Mouse (Mus musculus) CH12.LX (cell line): ENCODE measurements at regions not wholly inside any gene's neighbourhood (a gene's known extent, or its start where the extent isn't known, plus 50 kb on each side); places are given as distances from the start of the nearest gene placed in this dataset.

Experiments used
- DNase-seq: peaks from one replicate; pipeline ENCODE4 v3.0.0-alpha.2; 2013; ENCODE audit errors: extremely low read depth
- H3K27ac ChIP-seq: 2 replicates; pipeline ENCODE4 v1.5.1; 2012; ENCODE audit warnings: low read depth, mild to moderate bottlenecking, control low read depth, moderate library complexity; ENCODE audit not compliant: insufficient read depth
- H3K27me3 ChIP-seq: replicated peaks from 2 replicates; pipeline ENCODE3; 2012; ENCODE audit warnings: inconsistent platforms
- H3K36me3 ChIP-seq, 2 experiments: replicated peaks in 1 of 2; 2 replicates each; pipeline versions ENCODE3 to v1.6.1; 2012; ENCODE audit warnings: inconsistent platforms in 1 of 2, low read length in 1 of 2, mild to moderate bottlenecking in 1 of 2, mixed read lengths in 1 of 2, moderate library complexity in 1 of 2; ENCODE audit not compliant: control insufficient read depth in 1 of 2, insufficient read depth in 1 of 2
- H3K4me1 ChIP-seq, 2 experiments: 2 replicates each; pipeline ENCODE4 v1.6.1; 2012; ENCODE audit warnings: inconsistent platforms in 1 of 2, moderate library complexity in 1 of 2; ENCODE audit not compliant: insufficient read depth in 2 of 2, control insufficient read depth in 1 of 2
- H3K4me2 ChIP-seq: 2 replicates; pipeline ENCODE4 v1.6.1; 2012; ENCODE audit warnings: low read depth, mild to moderate bottlenecking, control low read depth; ENCODE audit not compliant: poor library complexity, insufficient read depth, severe bottlenecking
- H3K4me3 ChIP-seq, 3 experiments: fragments of 150-350 bp in 1 of 3; sonication (generic) in 1 of 3; replicated peaks in 1 of 3; 2 replicates each; pipeline versions ENCODE3 to v1.5.1; 2011 to 2012; ENCODE audit warnings: low read depth in 2 of 3, low read length in 2 of 3, mild to moderate bottlenecking in 2 of 3, moderate library complexity in 2 of 3, control low read depth in 1 of 3, improper control_type of control experiment in 1 of 3, inconsistent platforms in 1 of 3, mixed read lengths in 1 of 3; ENCODE audit not compliant: poor library complexity in 1 of 3
- H3K79me2 ChIP-seq: replicated peaks from 2 replicates; pipeline ENCODE4 v1.6.1; 2012; ENCODE audit warnings: mild to moderate bottlenecking, moderate library complexity; ENCODE audit not compliant: control insufficient read depth, poor library complexity, insufficient read depth, severe bottlenecking; ENCODE audit errors: extremely low read depth
- H3K9ac ChIP-seq: 2 replicates; pipeline ENCODE4 v1.6.1; 2012; ENCODE audit warnings: low read depth, mild to moderate bottlenecking, control low read depth, moderate library complexity; ENCODE audit not compliant: insufficient read depth
- H3K9me3 ChIP-seq: replicated peaks from 2 replicates; pipeline ENCODE3; 2012; ENCODE audit warnings: low read length, inconsistent platforms, mixed read lengths
- BHLHE40 ChIP-seq: IDR thresholded peaks from 2 replicates; pipeline ENCODE4 v1.6.1; 2011; ENCODE audit warnings: mild to moderate bottlenecking, low read depth, low read length, improper control_type of control experiment
- CHD2 ChIP-seq: IDR thresholded peaks from 2 replicates; pipeline ENCODE4 v1.6.1; 2011; ENCODE audit warnings: low read length, improper control_type of control experiment
- CTCF ChIP-seq, 2 experiments: IDR thresholded peaks in 1 of 2; conservative IDR thresholded peaks in 1 of 2; 2 replicates each; pipeline ENCODE4 v1.5.1; 2011 to 2012; ENCODE audit warnings: low read depth in 2 of 2, low read length in 2 of 2, improper control_type of control experiment in 1 of 2, inconsistent platforms in 1 of 2, mild to moderate bottlenecking in 1 of 2, moderate library complexity in 1 of 2
- E2F4 ChIP-seq: IDR thresholded peaks from 2 replicates; pipeline ENCODE4 v1.6.1; 2011; ENCODE audit warnings: low read depth, low read length, improper control_type of control experiment; ENCODE audit not compliant: insufficient replicate concordance
- ELF1 ChIP-seq: IDR thresholded peaks from 2 replicates; pipeline ENCODE4 v1.6.1; 2014; ENCODE audit warnings: low read depth, mild to moderate bottlenecking, inconsistent platforms, low read length, improper control_type of control experiment
- ETS1 ChIP-seq: conservative IDR thresholded peaks from 2 replicates; pipeline ENCODE4 v1.6.1; 2012; ENCODE audit warnings: low read depth, mild to moderate bottlenecking, inconsistent platforms, low read length, improper control_type of control experiment, moderate library complexity
- GABPA ChIP-seq: IDR thresholded peaks from 2 replicates; pipeline ENCODE4 v1.6.1; 2012; ENCODE audit warnings: low read depth, low read length, improper control_type of control experiment, inconsistent platforms; ENCODE audit not compliant: insufficient replicate concordance
- HCFC1 ChIP-seq: IDR thresholded peaks from 2 replicates; pipeline ENCODE4 v1.6.1; 2012; ENCODE audit warnings: low read depth, mild to moderate bottlenecking, inconsistent platforms, low read length, improper control_type of control experiment
- IRF4 ChIP-seq: IDR thresholded peaks from 2 replicates; pipeline ENCODE4 v1.6.1; 2014; ENCODE audit warnings: low read depth, mild to moderate bottlenecking, inconsistent platforms, low read length, improper control_type of control experiment
- JUND ChIP-seq: conservative IDR thresholded peaks from 2 replicates; pipeline ENCODE4 v1.6.1; 2011; ENCODE audit warnings: low read depth, low read length, improper control_type of control experiment
- MAX ChIP-seq: IDR thresholded peaks from 2 replicates; pipeline ENCODE4 v1.6.1; 2011; ENCODE audit warnings: low read length, improper control_type of control experiment
- MAZ ChIP-seq: IDR thresholded peaks from 2 replicates; pipeline ENCODE4 v1.6.1; 2012; ENCODE audit warnings: low read depth, mild to moderate bottlenecking, inconsistent platforms, low read length, improper control_type of control experiment, moderate library complexity
- MEF2A ChIP-seq: IDR thresholded peaks from 2 replicates; pipeline ENCODE4 v1.6.1; 2014; ENCODE audit warnings: low read depth, mild to moderate bottlenecking, inconsistent platforms, low read length, improper control_type of control experiment, borderline replicate concordance
- MXI1 ChIP-seq: IDR thresholded peaks from 2 replicates; pipeline ENCODE4 v1.6.1; 2011; ENCODE audit warnings: mild to moderate bottlenecking, low read depth, low read length, improper control_type of control experiment
- MYC ChIP-seq: IDR thresholded peaks from 2 replicates; pipeline ENCODE4 v1.6.1; 2011; ENCODE audit warnings: low read depth, mild to moderate bottlenecking, improper control_type of control experiment, low read length
- NELFE ChIP-seq: IDR thresholded peaks from 2 replicates; pipeline ENCODE4 v1.6.1; 2011; ENCODE audit warnings: low read depth, low read length, improper control_type of control experiment
- POLR2AphosphoS2 ChIP-seq: IDR thresholded peaks from 2 replicates; pipeline ENCODE4 v1.6.1; 2011; ENCODE audit warnings: low read depth, low read length, improper control_type of control experiment
- RCOR1 ChIP-seq: conservative IDR thresholded peaks from 2 replicates; pipeline ENCODE4 v1.6.1; 2012; ENCODE audit warnings: low read depth, mild to moderate bottlenecking, inconsistent platforms, low read length, improper control_type of control experiment
- SIN3A ChIP-seq: IDR thresholded peaks from 2 replicates; pipeline ENCODE4 v1.6.1; 2012; ENCODE audit warnings: low read length, improper control_type of control experiment, inconsistent platforms
- SMC3 ChIP-seq: IDR thresholded peaks from 2 replicates; pipeline ENCODE4 v1.6.1; 2011; ENCODE audit warnings: low read depth, low read length, improper control_type of control experiment
- UBTF ChIP-seq: IDR thresholded peaks from 2 replicates; pipeline ENCODE4 v1.6.1; 2012; ENCODE audit warnings: low read depth, mild to moderate bottlenecking, inconsistent platforms, low read length, improper control_type of control experiment, moderate library complexity
- ZC3H11A ChIP-seq: IDR thresholded peaks from 2 replicates; pipeline ENCODE4 v1.6.1; 2012; ENCODE audit warnings: low read depth, mild to moderate bottlenecking, inconsistent platforms, low read length, improper control_type of control experiment
- ZMIZ1 ChIP-seq: IDR thresholded peaks from 2 replicates; pipeline ENCODE4 v1.6.1; 2012; ENCODE audit warnings: low read depth, mild to moderate bottlenecking, inconsistent platforms, low read length, improper control_type of control experiment
- dilution Hi-C: fragments of 300-500 bp; cut with MboI; formaldehyde crosslinking; loops from 2 replicates; pipeline ENCODE4 v1.14.3; 2020; ENCODE audit warnings: low sequenced_read_pairs; ENCODE audit not compliant: extremely low pct_unique_long_range_greater_than_20kb, extremely low pct_ligation_motif_present
- in situ Hi-C: fragments of 300-500 bp; cut with MboI; formaldehyde crosslinking; loops from 3 replicates; pipeline ENCODE4 v1.14.3; 2019; ENCODE audit warnings: low sequenced_read_pairs, low pct_ligation_motif_present, low pct_unique_long_range_greater_than_20kb, mixed read lengths

DNA sequence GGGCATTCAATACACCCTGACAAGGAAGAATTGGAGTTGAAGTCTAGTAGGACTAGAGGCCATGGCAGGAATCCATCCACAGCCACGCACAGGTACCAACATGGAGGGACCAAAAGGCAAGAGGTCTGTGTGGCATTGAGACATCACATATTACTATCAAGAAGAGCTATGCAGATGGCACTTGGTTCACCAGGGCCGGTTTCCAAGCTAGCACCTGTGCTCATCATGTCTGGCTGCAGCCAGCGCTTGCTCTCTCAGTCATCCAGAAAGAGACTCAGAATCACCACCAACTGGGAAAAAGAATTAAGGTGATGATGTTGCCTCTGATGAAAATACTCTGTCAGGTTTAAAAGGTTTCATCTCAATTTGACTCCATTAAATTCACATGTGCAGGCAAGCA is 292.1 kb upstream of the 1700056E22Rik start:
- DNase-seq: no peak
- Histone ChIP-seq H3K79me2 (no peaks in the 10 kb centered on the region), H3K9me3 (no peaks in the 10 kb centered on the region)
- dilution Hi-C loops: no loop called here
- TF ChIP-seq ZMIZ1 (no peak), ELF1 (no peak), CHD2 (no peak), MAX (no peak), SIN3A (no peak), E2F4 (no peak), JUND (no peak), HCFC1 (no peak), SMC3 (no peak), RCOR1 (no peak), POLR2AphosphoS2 (no peak)
- TF ChIP-seq, all 38 proteins: peak for 0
- no peaks in the 10 kb centered on the region for H3K27me3 ChIP-seq
- H3K36me3 ChIP-seq: no peaks in the 10 kb centered on the region
- H3K4me1 ChIP-seq: peaks cover 4 to 6% of the 10 kb centered on the region in 2 experiments; a peak in 3 of 4 replicates
- no peak overlapping the region for H3K4me3 ChIP-seq
- in situ Hi-C loops: no loop called here
- H3K4me2 ChIP-seq: no peak overlapping the region
- no peak overlapping the region for H3K9ac ChIP-seq
- H3K27ac ChIP-seq: no peak overlapping the region

DNA sequence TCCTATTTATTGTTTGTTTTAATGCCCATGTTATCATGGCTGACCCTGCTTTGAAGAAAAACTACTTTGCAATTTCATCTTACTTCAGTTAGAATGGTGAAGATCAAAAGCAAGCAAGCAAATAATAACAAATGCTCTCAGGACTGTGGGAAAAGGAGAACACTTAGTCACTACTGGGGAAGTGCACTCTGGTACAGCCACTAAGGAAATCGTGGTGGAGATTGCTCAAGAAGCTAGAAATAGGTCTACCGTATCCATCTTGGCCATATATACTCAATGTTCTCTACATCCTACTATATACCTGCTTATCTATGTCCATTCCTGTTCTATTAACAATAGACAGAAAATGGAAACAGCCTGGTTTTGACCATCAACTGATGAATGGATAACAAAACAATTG is 290.1 kb upstream of the 1700056E22Rik start:
- DNase-seq: no peak
- Histone ChIP-seq H3K27me3 (no peaks in the 10 kb centered on the region), H3K9me3 (no peaks in the 10 kb centered on the region), H3K36me3 (no peaks in the 10 kb centered on the region), H3K79me2 (no peaks in the 10 kb centered on the region), H3K4me3 (no peak overlapping the region), H3K27ac (no peak overlapping the region), H3K4me2 (no peak overlapping the region), H3K4me1 (peaks cover 0 to 3% of the 10 kb centered on the region in 2 experiments; a peak in 2 of 4 replicates), H3K9ac (no peak overlapping the region)
- dilution Hi-C loops: no loop called here
- TF ChIP-seq CTCF (conservative IDR thresholded peaks at IDR 0.05 in 1 of 2, IDR thresholded peaks at IDR 0.05 in 1 of 2; ENCODE audit: low read depth in 2 of 2, low read length in 2 of 2) (no peak), ZC3H11A (no peak), GABPA (no peak), POLR2AphosphoS2 (no peak), UBTF (no peak), IRF4 (no peak), MYC (no peak), MAZ (no peak), BHLHE40 (no peak), ZMIZ1 (no peak), MEF2A (no peak), JUND (no peak), ETS1 (no peak), MXI1 (no peak), NELFE (no peak)
- in situ Hi-C loops: no loop called here
